14 mouse cellular contexts compared by ENCODE assay signal in the genomic region with DNA sequence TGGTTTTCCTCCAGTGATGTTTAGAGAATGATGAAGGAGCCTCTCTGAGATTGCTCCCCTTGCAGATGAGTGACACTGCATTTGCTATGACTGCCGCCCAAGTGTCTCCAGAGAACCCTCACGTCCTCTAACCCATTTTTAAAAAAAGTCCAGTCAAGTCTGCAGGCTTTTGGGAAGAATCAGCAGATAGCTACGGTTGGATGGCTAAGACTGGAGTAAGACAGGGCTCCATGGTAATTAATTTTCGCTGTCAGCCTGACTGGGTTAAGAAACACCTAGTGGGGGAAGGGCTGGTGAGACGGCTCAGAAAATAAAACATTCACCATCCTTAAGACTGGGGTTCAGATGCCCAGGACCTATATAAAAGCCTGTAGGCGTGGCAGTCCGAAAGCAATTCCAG.
"Had no signal": no experiment of that assay in that cellular context is flagged by ENCODE, and none has a peak within 500 bp of the region (broad histone marks: within the 10 kb centered on the region; RNA-seq: fewer than 3 reads in every experiment).

No protein-coding gene starts in this region.

- H3K36me3 ChIP-seq: kidney, embryonic 15.5 days; liver, embryonic 13.5 days; lung, embryonic 15.5 days; midbrain, embryonic 13.5 days had no signal

- H3K9ac ChIP-seq: kidney, embryonic 15.5 days; liver, embryonic 13.5 days; lung, embryonic 15.5 days; midbrain, embryonic 13.5 days had no signal

- H3K27ac ChIP-seq: kidney, embryonic 15.5 days; left cerebral cortex, adult 2 months; liver, embryonic 13.5 days; lung, embryonic 15.5 days; macrophage; midbrain, embryonic 13.5 days had no signal

- H3K27me3 ChIP-seq: kidney, embryonic 15.5 days; lung, embryonic 15.5 days; midbrain, embryonic 13.5 days had no signal

- DNase-seq: kidney, adult 8-10 months; kidney, postnatal 10 days; kidney, postnatal 36 days; layer of hippocampus, postnatal 36 days; liver, embryonic 13.5 days; lung, postnatal 14 days; thymus, adult 18-20 months; thymus, postnatal 36 days had no signal

- H3K4me3 ChIP-seq: kidney, embryonic 15.5 days; left cerebral cortex, adult 2 months; liver, embryonic 13.5 days; lung, embryonic 15.5 days; midbrain, embryonic 13.5 days had no signal

- ATAC-seq: midbrain, embryonic 13.5 days; midbrain, embryonic 16.5 days had no signal

- H3K4me2 ChIP-seq: kidney, embryonic 15.5 days; liver, embryonic 13.5 days; lung, embryonic 15.5 days; midbrain, embryonic 13.5 days had no signal

- H3K9me3 ChIP-seq: kidney, embryonic 15.5 days; liver, embryonic 13.5 days; lung, embryonic 15.5 days; midbrain, embryonic 13.5 days had no signal
